Comparison of ENCODE assay signal across 24 mouse cellular contexts in genomic region chr13:101831872-101832629, GRCm38 (mm10).
"Had no signal": no experiment of that assay in that cellular context is flagged by ENCODE, and none has a peak within 500 bp of the region (broad histone marks: within the 10 kb centered on the region; RNA-seq: fewer than 3 reads in every experiment).

No protein-coding gene starts in this region.

- H3K27me3 ChIP-seq: heart, embryonic 12.5 days; hindbrain, embryonic 12.5 days; limb, embryonic 12.5 days had no signal

- H3K9ac ChIP-seq: heart, embryonic 12.5 days; hindbrain, embryonic 12.5 days; hindbrain, embryonic 14.5 days; limb, embryonic 12.5 days had no signal

- H3K4me2 ChIP-seq: heart, embryonic 12.5 days; hindbrain, embryonic 12.5 days; hindbrain, embryonic 14.5 days; limb, embryonic 12.5 days; liver, embryonic 11.5 days had no signal

- H3K36me3 ChIP-seq: heart, embryonic 10.5 days; heart, embryonic 12.5 days; hindbrain, embryonic 10.5 days; hindbrain, embryonic 12.5 days; limb, embryonic 10.5 days; limb, embryonic 12.5 days had no signal

- H3K27ac ChIP-seq: gastrocnemius, adult 2 months; heart, embryonic 10.5 days; hindbrain, embryonic 10.5 days; hindbrain, embryonic 12.5 days; hindbrain, embryonic 14.5 days; layer of hippocampus, adult 2 months; left cerebral cortex, adult 2 months; limb, embryonic 10.5 days; limb, embryonic 12.5 days had no signal

- ATAC-seq: hindbrain, embryonic 16.5 days; inflammation-experienced regulatory T-cells, adult 6 months; intestine, postnatal 0 days had no signal

- H3K9me3 ChIP-seq: heart, embryonic 10.5 days; heart, embryonic 12.5 days; hindbrain, embryonic 10.5 days; hindbrain, embryonic 12.5 days; limb, embryonic 10.5 days; limb, embryonic 12.5 days had no signal

- H3K4me1 ChIP-seq: heart, embryonic 10.5 days; heart, embryonic 12.5 days; hindbrain, embryonic 10.5 days; hindbrain, embryonic 12.5 days; limb, embryonic 10.5 days; limb, embryonic 12.5 days had no signal

- DNase-seq: gastrocnemius, adult 2 months; gastrocnemius, postnatal 10 days; gastrocnemius, postnatal 25 days; heart, adult 18-20 months; heart, postnatal 10 days; heart, postnatal 4 days; kidney, adult 18-20 months; kidney, adult 8-10 months; kidney, postnatal 10 days; kidney, postnatal 25 days; kidney, postnatal 4 days had no signal

- H3K4me3 ChIP-seq: gastrocnemius, adult 2 months; heart, embryonic 10.5 days; heart, embryonic 12.5 days; hindbrain, embryonic 10.5 days; hindbrain, embryonic 12.5 days; layer of hippocampus, adult 2 months; left cerebral cortex, adult 2 months; limb, embryonic 10.5 days; limb, embryonic 12.5 days had no signal
